Mouse (Mus musculus) G1E (cell line): ENCODE measurements around the gene Srgap3.

Source experiments
- CTCF ChIP-seq: IDR thresholded peaks from 2 replicates; pipeline ENCODE4 v1.5.1; 2012; ENCODE audit warnings: low read depth, low read length, inconsistent platforms, mixed read lengths
- GATA1 ChIP-seq: IDR thresholded peaks from 2 replicates; pipeline ENCODE4 v1.6.1; 2012; ENCODE audit warnings: borderline replicate concordance, low read length, inconsistent platforms, mixed read lengths
- GATA2 ChIP-seq: IDR thresholded peaks from 2 replicates; pipeline ENCODE4 v1.6.1; 2012; ENCODE audit warnings: low read depth, low read length, inconsistent platforms, borderline replicate concordance
- POLR2AphosphoS5 ChIP-seq: IDR thresholded peaks from 2 replicates; pipeline ENCODE4 v1.6.1; 2012; ENCODE audit warnings: low read depth, low read length, inconsistent platforms; ENCODE audit not compliant: insufficient replicate concordance

GRCm38 (mm10) chr6:112928841-112929240, 18.2 kb downstream of the Srgap3 start:
- TF ChIP-seq CTCF (no peak), POLR2AphosphoS5 (no peak), GATA2 (no peak), GATA1 (no peak)
